Mouse (Mus musculus) megakaryocyte-erythroid progenitor cell, adult 5-6 weeks (primary cell): ENCODE measurements around the gene Dop1b. TPM values are rescaled to one million over a fixed set of nuclear protein-coding genes. Genes with fewer than 3 reads are reported as not detected.
"Not testable (repeated sequence)": the region's sequence is repeated elsewhere in the genome, so short reads cannot be mapped to it uniquely, and the experiment has no call there.

Experiments
- ATAC-seq: replicated peaks from 2 replicates; pipeline ENCODE4 v1.8.0; 2016; ENCODE audit warnings: mild to moderate bottlenecking, inconsistent platforms; ENCODE audit not compliant: severe bottlenecking, poor library complexity, low FRiP score, low TSS enrichment
- total RNA-seq, 2 experiments: library from RNA; stranded (forward) in 1 of 2; stranded (reverse) in 1 of 2; fragments of 200-1000, 215-1000 nt in 1 of 2; fragments of >200 nt in 1 of 2; fragmentation: Nextera tagmentation in 1 of 2; gene quantifications; 2 replicates each; pipeline ENCODE4 v1.2.3; 2014 to 2017

The Dop1b gene
- total RNA-seq, 2 experiments from 2014 or later, result 17.6 to 38.8 TPM

GRCm38 (mm10) chr16:93819325-93819696, 107.6 kb downstream of the Dop1b start:
- peak; percentile 28; the same call in 1 of the 2 replicates for ATAC-seq

DNA sequence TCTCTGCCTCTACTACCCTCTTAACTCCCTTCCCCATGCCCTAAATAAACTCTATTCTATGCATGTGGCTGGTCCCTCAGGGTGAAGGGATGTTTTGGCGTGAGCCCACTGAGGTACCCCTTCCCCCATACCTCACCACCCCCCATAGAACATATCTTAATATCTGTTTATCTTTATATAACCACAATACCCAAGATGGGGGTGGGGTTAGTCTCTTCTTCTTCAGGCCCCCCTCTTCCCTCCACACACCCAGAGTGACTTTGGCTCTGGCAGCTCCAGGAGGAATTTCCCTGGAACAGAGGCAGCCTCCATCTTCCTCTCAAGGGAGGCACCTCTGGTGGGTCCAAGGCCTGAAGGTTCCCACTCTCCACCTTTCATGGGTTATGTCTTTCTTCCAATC, 108.3 kb downstream of the Dop1b start:
- ATAC-seq, result no peak

DNA sequence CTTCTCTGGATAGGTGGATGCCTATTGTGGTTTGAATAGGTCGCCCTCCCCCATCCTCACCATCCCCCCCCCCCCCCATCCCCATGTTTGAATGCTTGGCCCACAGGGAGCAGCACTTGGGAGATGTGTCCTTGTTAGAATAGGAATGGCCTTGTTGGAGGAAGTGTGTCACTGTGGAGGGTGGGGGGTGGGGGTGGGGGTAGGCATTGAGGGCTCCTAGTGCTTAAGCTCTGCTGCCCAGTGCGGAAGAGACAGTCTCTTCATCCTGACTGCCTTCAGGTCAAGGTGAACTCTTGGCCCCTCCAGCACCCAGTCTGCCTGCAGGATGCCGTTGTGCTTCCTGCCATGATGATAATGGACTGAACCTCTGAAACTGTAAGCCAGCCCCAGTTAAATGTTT, 110.0 kb downstream of the Dop1b start:
- no peak for ATAC-seq

DNA sequence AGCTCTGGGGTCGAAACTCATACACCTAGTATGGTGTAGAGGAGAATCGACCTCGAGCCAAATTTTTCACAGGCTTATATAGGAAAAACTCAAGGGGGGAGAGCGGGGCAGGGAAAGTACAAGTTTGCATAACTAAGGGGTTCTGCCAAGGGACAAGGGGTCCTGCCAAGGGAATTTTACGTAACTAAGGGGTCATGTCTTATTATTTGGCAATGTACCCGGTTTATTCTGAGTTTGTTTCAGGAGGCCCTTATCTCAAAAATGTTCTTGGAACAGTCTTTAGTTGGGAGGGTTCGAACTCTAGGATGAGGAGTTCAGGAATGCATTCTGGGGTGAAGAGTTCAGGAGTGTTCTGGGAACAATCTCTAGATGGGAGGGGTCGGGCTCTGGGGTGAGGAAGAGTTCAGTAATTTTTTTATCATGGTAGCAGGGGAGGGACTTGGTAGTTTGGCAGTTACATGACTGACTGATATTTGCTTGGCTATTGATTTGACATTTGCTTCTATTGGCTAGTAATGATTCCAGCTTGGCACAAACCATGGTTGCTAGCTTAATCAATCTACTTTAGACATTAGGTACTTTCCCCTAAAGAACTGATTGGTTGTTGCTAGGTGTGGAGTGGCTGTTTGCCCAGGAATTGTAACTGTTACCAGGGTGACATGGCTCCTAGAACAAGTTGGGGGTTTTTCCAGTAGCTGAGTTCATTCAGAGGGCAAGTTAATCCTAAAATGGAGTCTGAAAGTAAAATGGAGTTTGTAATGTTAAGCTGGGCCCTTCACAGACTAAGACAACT, 110.9 kb downstream of the Dop1b start:
- ATAC-seq, result not testable (repeated sequence)

DNA sequence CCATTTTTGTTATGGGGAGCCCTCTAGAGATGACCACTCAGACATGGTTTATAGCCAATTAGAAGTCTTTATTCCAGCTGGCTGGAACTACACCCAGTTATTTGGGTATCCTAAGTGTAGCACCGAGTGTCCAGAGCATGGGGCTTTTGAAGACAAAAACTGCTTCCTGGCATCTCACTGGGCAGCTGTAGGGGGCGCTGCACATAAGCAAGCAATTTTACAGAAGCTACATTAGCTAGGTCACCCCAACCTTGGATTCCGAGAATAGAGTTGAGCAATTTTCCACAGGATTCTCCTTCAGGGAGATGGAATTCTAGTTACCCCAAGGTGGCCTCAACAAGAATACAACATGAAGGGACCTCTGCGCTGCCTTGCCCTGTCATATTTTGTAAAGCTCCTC, 113.1 kb downstream of the Dop1b start:
- no peak for ATAC-seq

- ATAC-seq, result no peak
Observed at GRCm38 (mm10) chr16:93825463-93825862, 113.8 kb downstream of the Dop1b start.

DNA sequence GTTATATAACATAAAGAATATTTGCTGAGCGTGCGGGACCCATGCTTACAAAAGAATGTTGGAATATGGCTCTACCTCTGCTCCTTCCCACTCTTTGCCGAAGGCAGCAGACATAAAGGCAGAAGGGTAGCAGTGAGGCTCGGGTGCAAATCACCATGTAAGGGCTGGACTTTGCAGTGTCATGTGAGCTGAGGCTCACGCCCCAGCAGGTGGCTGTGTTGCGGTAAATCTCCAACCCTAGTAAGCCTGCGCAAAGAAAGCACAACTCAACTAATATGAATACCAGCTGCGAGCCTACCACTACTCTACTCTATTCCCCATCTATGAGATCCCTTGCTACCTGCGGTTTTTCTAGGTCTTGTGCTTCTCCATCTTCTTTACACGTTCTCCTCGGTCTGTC, 114.3 kb downstream of the Dop1b start:
- no peak for ATAC-seq

- ATAC-seq, result not testable (repeated sequence)
Observed at GRCm38 (mm10) chr16:93826478-93826877, 114.8 kb downstream of the Dop1b start.

DNA sequence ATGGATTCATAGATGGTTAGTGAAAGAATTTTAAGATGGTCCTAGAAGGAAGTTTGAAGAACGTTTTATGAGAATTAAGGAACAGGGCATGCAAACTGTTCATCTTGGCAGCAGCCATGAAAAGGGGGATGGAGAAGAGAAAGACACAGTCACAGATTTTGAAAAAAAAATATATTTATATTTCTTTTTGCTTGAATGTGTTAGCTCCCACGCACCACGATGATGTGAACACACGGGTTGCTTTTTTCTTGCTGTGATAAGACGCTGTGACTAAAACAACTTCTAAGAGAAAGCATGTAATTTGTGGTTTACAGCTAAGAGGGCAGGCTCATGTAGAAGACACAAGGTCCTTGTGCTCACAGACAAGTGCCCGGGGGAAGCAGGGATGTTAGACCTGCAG, 115.2 kb downstream of the Dop1b start:
- no peak for ATAC-seq

- ATAC-seq, result no peak
Observed at GRCm38 (mm10) chr16:93829526-93829925, 117.8 kb downstream of the Dop1b start.

DNA sequence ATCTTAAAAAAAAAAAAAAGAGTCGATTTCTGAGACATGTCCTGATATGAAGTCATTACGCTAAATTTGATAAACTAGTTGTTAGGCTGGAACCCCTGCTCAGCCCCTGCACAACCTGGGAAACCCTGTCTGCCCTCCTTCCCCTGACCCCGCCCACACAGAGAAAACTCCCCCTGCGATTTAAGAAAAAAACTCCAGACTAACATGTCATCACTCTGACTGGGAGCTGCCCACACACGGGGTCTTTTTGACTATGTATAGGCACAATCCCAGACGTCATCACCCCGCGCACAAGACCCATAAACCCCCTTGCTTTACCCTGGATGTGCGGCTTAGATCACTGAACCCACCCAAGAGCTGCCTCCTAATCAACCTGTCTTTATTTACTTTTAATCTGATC, 118.4 kb downstream of the Dop1b start:
- ATAC-seq, result no peak

GRCm38 (mm10) chr16:93830916-93831315, 119.2 kb downstream of the Dop1b start:
- ATAC-seq, result no peak

- ATAC-seq, result peak; percentile 94
Observed at GRCm38 (mm10) chr16:93831627-93832395, 120.1 kb downstream of the Dop1b start, which contains the start of gene Morc3. Gene Morc3 (plus strand): TSS chr16:93832121.

DNA sequence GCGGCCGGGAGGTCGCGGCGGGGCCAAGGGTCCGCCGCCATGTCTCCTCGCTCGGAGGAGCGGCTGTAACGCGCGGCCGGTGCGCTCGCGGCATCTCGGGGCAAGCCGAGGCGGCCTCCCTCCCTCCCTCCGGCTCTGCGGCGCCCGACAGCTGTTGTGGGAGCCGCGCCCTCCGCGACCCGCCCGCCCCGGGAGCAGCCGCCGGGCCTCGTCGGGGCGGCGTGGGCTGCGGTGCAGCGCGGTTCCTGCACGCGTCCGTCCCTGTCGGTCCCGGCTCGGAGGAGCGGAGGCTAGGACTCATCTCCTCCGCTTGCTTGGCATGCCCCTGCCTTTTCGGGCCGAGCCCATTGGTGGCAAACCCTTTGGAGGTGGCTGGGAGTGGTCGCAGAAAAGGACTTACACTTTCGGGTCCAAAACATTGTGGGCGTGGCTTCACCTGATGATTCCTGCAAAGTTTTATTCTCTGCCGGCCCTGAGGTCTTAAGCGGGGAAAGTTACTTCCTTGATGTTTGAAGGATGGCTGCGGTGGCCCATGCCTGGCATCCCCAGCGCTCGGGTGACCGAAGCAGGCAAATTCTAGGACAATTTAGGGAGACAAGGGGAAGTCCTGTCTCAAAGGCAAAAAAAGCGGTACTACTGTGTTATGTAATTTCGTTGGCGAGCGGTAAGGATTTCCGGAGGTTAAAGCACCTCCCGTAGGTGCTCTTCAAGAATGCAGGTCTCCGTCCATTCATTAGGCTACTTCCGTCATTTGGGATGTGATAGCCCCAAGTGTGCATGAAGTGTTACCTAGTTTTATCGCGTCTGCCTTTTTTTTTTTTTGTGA, 121.0 kb downstream of the Dop1b start:
- peak; percentile 9; the same call in 1 of the 2 replicates for ATAC-seq

DNA sequence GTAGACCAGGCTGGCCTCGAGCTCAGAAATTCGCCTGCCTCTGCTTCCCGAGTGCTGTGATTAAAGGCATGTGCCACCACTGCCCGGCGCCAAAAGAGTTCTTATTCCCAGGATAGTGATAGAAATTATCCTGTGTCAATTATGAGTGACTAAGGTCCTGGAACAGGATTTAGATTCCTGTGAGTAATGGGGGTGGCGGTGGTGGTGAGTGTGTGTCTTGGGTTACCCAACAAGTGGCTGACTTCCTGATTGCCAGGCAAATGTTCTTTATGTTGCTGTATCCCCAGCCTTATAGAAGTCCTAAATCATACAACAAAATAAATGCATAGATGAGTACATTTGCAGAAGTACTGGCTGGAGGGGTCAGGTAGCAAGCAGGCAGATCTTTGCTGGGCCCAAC, 121.8 kb downstream of the Dop1b start:
- no peak for ATAC-seq

DNA sequence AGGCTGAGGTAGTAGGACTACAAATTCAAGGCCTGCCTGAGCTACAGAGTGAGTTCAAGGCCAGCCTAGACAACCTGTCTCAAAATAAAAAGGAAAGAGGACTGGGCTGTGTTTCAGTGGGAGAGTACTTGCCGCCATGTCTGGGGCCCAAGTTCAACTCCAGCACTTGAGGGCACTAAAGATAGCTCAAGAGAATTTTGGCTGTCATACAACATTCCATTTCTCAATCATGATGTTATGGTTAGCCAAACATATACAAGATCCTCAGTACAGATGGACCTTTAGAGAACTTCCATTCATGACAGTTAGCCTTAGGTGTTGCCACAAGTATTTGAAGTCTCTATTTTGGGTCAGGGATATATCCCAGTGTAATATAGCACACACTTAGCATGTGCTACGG, 122.4 kb downstream of the Dop1b start:
- ATAC-seq, result no peak

DNA sequence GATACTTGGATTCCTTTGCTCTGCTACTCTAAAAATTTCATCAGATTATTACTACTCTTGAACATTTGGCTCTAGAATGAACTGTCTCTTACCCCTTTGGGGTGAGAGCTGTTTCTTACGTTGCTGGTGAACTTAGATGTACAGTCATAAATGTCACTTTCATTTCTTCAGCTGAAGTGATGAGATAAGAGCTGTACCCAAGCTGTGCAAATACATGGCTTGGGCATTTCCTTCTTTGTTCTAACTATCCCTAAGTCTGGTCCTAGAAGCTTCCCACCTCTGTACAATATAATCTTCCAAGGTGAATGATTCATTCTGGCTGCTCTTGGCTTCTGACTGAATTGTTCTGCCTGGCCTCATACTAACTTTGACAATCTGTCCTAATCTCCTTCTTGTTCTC, 127.3 kb downstream of the Dop1b start:
- no peak; the same call in 1 of the 2 replicates for ATAC-seq

- ATAC-seq, result no peak
Observed at GRCm38 (mm10) chr16:93850527-93850926, 138.8 kb downstream of the Dop1b start.

- ATAC-seq, result no peak
Observed at GRCm38 (mm10) chr16:93859967-93860366, 148.3 kb downstream of the Dop1b start.
